Mouse (Mus musculus) liver, embryonic 14.5 days (tissue): ENCODE data around the gene Usp54.
A peak's percentile ranks its signal among the peaks of the same experiment; 100 is the strongest.

ENCODE experiments used
- CTCF ChIP-seq: IDR thresholded peaks from 2 replicates; pipeline ENCODE4 v1.5.1; 2016; ENCODE audit warnings: antibody characterized with exemption, low read depth, control low read depth
- EP300 ChIP-seq: IDR thresholded peaks from 2 replicates; pipeline ENCODE4 v1.6.1; 2016; ENCODE audit warnings: antibody characterized with exemption, low read depth

DNA sequence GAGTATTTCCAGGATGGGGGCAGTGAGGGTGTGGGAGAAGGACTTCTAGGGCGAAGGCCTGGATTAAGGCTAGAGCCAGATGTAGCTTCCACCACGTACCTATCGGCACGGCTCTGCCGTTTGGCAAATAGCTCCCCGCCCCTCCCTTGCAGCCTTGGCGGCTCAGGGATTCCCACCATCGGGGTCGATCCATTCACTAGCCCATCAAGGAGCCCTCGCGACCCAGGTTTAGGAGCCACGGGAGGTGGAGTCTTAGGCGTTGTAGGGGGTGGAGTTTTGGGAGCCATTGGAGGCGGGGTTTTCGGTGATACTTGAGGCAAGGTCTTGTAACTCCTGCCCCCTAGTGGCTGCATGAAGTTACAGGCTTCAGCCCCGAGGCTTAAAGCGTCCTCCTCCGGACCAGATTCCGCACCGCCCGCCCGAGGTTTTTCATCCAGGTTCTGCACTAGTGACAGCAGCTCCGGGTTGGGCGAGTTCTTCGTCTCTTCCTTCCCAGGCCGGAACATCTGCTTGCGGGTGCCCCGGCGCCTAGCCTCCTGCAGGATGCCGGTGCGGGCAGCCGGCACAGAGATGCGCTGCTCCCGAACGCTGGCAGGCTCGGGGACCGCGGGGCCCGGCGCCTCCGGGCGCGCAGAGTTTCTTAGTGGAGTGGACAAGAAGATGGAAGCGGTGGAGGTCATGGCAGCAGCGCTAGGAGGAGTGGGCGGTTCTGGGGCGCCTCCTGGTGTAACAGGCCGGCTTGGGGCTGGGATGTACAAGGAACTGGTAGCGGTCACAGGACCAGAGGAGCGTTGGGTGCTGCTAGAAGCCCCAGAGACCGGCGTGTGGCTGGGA is 20.2 kb upstream of the Usp54 start:
- peak; percentile 96 for TF ChIP-seq CTCF
- no peak for TF ChIP-seq EP300
